Mouse (Mus musculus) heart, postnatal 0 days (tissue): Measurements from ENCODE around the gene Frmd6.

Experiments used
- CTCF ChIP-seq: IDR thresholded peaks from 2 replicates; pipeline ENCODE4 v1.5.1; 2016; ENCODE audit warnings: antibody characterized with exemption, control low read depth, low read depth
- EP300 ChIP-seq: IDR thresholded peaks from 2 replicates; pipeline ENCODE4 v1.6.1; 2016; ENCODE audit warnings: antibody characterized with exemption, low read depth

GRCm38 (mm10) chr12:70907651-70908050 is 82.3 kb downstream of the Frmd6 start:
- TF ChIP-seq CTCF (no peak), EP300 (no peak)
